Mouse (Mus musculus): Measurements from ENCODE around the gene Aunip. TPM values are rescaled to one million over a fixed set of nuclear protein-coding genes. Genes with fewer than 3 reads are reported as not detected.
A peak's percentile ranks its signal among the peaks of the same experiment; 100 is the strongest.

Aunip gene
- total and polyA plus RNA-seq, 2 experiments from 2014 or later, result 1.1 to 1.8 TPM

DNA sequence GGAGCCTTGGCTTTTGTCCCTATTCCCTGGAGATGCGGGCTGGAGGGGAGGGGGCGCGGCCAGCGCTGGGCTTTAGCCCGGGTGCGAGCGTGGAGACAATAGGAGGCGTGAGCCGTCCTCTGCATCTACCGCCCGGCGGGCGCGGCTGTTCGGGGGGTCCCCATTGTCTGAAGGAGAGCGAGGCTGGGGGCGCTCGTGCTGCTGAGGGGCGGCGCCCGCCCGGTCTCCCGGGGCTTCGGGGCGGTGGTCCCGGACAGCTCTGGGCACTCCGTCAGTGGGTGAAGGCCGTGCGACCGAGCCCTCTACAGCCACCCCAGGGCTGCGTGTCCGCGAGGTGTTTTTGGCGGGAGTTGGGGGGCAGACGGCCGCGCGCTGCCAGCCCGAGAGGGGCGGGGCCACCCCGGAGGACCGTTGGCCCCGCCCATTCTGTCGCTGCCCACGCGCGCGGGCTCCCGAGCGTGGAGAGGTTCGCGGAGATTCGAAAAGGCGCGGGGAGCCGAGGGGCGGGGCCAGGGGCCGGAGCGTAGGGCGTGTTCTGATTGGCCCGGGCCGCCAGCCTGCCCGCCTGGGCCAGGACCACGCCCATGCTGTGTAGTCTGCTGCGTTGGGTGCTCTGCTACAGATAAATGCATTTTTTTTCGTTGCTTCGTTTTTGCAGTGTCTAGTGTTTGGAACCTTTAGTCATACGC is 42.1 kb upstream of the Aunip start:
- H3K9me3 ChIP-seq (ENCODE audit: low read length), result no peaks in the 10 kb centered on the region
- H3K27ac ChIP-seq (ENCODE audit: low read depth, low read length), result peak overlapping the region; percentile 100
- under 1% methylated on average over 55 of the region's 68 CpGs for WGBS
- DNase-seq (peak; percentile 97), ATAC-seq (peak; percentile 76)
- H3K27me3 ChIP-seq (ENCODE audit: insufficient read depth, low read length), result no peaks in the 10 kb centered on the region
- peaks cover 36% of the 10 kb centered on the region for H3K4me1 ChIP-seq (ENCODE audit: insufficient read depth)
- TF ChIP-seq CTCF (IDR thresholded peaks at IDR 0.05; ENCODE audit: low read depth), result no peak; the same call in 1 of the 2 replicates
- peak overlapping the region; percentile 86 for H3K4me3 ChIP-seq (ENCODE audit: low read depth, low read length)
- H3K9ac ChIP-seq, result peak overlapping the region; percentile 100
- H3K4me2 ChIP-seq (ENCODE audit: low read depth), result peak overlapping the region; percentile 90
- peaks cover 22% of the 10 kb centered on the region for H3K36me3 ChIP-seq (ENCODE audit: insufficient read depth)

DNA sequence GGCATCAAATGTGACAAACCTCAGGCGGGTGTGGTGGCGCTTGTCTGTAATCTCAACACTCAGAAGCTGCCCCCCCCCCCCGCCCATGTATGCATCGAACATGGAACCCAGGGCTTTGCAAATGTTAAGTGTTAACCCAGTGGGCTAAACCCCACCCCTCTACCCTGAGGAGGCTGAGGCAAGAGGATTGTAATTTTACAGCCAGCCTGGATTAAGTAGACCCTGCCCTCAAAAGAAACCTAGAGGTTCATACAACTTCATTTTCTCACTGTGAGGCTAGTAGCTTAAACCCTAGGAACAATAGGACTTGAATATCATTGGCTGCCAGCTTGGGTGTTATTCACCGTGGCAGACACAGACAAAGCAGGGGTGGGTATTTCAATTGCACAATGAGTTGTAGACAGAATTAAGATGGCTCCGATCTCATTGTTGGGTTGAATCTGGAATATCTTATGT is 41.4 kb upstream of the Aunip start:
- Histone ChIP-seq H3K36me3 (ENCODE audit: insufficient read depth) (peaks cover 29% of the 10 kb centered on the region), H3K9ac (peak overlapping the region; percentile 100), H3K4me2 (ENCODE audit: low read depth) (peak overlapping the region; percentile 90), H3K27ac (ENCODE audit: low read depth, low read length) (peak overlapping the region; percentile 100), H3K27me3 (ENCODE audit: insufficient read depth, low read length) (no peaks in the 10 kb centered on the region), H3K4me3 (ENCODE audit: low read depth, low read length) (peak overlapping the region; percentile 86), H3K4me1 (ENCODE audit: insufficient read depth) (peaks cover 36% of the 10 kb centered on the region), H3K9me3 (ENCODE audit: low read length) (no peaks in the 10 kb centered on the region)
- DNase-seq (peak; percentile 85), ATAC-seq (peak; percentile 37)
- no peak for TF ChIP-seq CTCF (IDR thresholded peaks at IDR 0.05; ENCODE audit: low read depth)
- WGBS, result under 1% methylated on average over 6 of the region's 6 CpGs

DNA sequence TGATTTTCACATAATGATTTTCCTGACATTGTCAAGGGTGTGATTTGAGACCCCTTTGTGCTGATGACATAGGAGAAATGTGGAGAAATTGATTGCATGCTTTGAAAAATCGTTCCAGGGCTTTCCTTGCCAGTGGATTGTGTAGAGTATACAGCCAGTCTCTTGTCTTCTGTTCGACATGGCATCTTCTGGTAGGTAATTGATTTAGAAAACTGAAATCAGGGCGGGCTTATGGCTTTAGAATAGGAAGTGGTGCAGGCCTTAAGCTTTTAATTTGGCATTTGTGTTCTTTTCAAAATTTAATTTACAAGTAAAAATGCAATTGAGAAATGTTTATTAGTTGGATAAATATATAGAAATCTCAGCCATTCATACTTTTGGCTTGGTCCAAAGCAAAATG is 40.8 kb upstream of the Aunip start:
- H3K9me3 ChIP-seq (ENCODE audit: low read length), result no peaks in the 10 kb centered on the region
- H3K4me1 ChIP-seq (ENCODE audit: insufficient read depth), result peaks cover 36% of the 10 kb centered on the region
- H3K36me3 ChIP-seq (ENCODE audit: insufficient read depth), result peaks cover 35% of the 10 kb centered on the region
- H3K4me2 ChIP-seq (ENCODE audit: low read depth), result peak overlapping the region; percentile 90
- TF ChIP-seq CTCF (IDR thresholded peaks at IDR 0.05; ENCODE audit: low read depth), result no peak
- H3K4me3 ChIP-seq (ENCODE audit: low read depth, low read length), result peak overlapping the region; percentile 86
- WGBS, result 10% methylated on average over 3 of the region's 3 CpGs
- H3K9ac ChIP-seq, result peak overlapping the region; percentile 100
- DNase-seq (no peak), ATAC-seq (no peak)
- peak overlapping the region; percentile 100 for H3K27ac ChIP-seq (ENCODE audit: low read depth, low read length)
- H3K27me3 ChIP-seq (ENCODE audit: insufficient read depth, low read length), result no peaks in the 10 kb centered on the region

DNA sequence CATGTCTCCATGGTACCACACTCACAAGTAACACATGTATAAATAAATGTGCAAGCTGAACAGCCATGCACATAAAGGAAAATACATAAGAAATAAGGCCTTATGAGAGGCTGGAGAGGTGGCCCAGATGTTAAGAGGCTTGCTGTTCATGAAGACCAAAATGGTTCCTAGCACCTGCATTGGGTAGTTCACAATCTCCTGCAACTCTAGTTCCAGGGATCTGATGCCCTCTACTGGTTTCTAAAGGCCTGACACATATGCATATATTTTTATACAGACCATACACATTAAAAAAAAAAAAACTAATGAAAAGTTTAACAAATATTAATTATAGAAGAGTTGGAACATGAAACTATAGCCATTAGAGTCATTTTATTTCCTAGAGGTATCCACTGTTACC is 39.3 kb upstream of the Aunip start:
- no peaks in the 10 kb centered on the region for H3K9me3 ChIP-seq (ENCODE audit: low read length)
- H3K36me3 ChIP-seq (ENCODE audit: insufficient read depth), result peaks cover 49% of the 10 kb centered on the region
- H3K4me1 ChIP-seq (ENCODE audit: insufficient read depth), result peaks cover 25% of the 10 kb centered on the region
- no peaks in the 10 kb centered on the region for H3K27me3 ChIP-seq (ENCODE audit: insufficient read depth, low read length)
- peak; percentile 64 for TF ChIP-seq CTCF (IDR thresholded peaks at IDR 0.05; ENCODE audit: low read depth)
- ATAC-seq, result no peak
- H3K9ac ChIP-seq, result peak overlapping the region; percentile 100
- DNase-seq, result peak; percentile 67
- H3K4me2 ChIP-seq (ENCODE audit: low read depth), result peak overlapping the region; percentile 90
- H3K4me3 ChIP-seq (ENCODE audit: low read depth, low read length), result peak overlapping the region; percentile 86
- peak overlapping the region; percentile 100 for H3K27ac ChIP-seq (ENCODE audit: low read depth, low read length)

DNA sequence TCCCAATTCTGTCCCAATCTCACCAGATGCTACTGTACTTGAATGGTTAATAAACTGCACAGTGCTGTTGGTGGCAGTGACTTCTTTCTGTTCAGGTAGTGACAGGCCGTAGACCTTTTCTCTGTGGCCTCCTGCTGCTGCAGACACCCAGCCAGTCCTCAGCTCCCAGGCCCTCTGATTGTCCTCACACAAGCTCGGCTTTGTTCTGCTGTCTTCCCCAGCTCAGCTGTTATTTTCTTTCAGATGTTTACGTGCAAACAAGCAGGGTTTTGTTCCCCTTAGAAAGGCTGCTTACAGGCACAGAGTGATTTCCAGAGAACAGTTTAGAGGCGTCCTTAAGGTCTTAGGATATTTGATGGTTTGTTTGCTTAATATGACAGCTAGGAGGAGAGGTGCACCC is 37.0 kb upstream of the Aunip start:
- no peak overlapping the region for H3K4me3 ChIP-seq (ENCODE audit: low read depth, low read length)
- H3K9ac ChIP-seq, result peak overlapping the region; percentile 29
- H3K4me2 ChIP-seq (ENCODE audit: low read depth), result peak overlapping the region; percentile 9; the same call in 1 of the 2 replicates
- TF ChIP-seq CTCF (IDR thresholded peaks at IDR 0.05; ENCODE audit: low read depth), result no peak
- H3K4me1 ChIP-seq (ENCODE audit: insufficient read depth), result peaks cover 14% of the 10 kb centered on the region; the same call in 1 of the 2 replicates
- peaks cover 59% of the 10 kb centered on the region for H3K36me3 ChIP-seq (ENCODE audit: insufficient read depth)
- no peaks in the 10 kb centered on the region for H3K9me3 ChIP-seq (ENCODE audit: low read length)
- H3K27me3 ChIP-seq (ENCODE audit: insufficient read depth, low read length), result no peaks in the 10 kb centered on the region
- peak overlapping the region; percentile 72 for H3K27ac ChIP-seq (ENCODE audit: low read depth, low read length)
- ATAC-seq (no peak), DNase-seq (no peak)
- 27% methylated on average over 4 of the region's 4 CpGs for WGBS

DNA sequence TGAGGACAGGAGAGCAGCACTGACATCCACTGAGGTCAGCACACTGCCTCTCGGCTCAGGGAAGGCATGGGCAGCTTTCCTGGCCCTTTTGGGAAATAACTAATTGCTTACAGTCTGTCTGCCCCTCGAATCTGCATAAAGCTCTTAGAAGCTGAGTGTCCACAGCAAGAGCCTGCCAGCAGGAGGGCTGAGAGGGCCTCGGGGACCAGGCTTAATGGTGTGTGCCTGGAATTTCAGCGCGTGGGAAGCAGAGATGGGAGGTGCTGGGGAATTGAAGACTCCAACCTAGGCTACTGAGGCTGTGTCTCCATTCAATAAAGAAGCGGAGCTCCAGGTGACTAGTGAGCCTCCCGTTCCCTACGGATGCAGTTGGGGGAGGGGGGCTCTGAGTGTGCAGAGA is 36.6 kb upstream of the Aunip start:
- DNase-seq, result no peak
- H3K36me3 ChIP-seq (ENCODE audit: insufficient read depth), result peaks cover 59% of the 10 kb centered on the region

DNA sequence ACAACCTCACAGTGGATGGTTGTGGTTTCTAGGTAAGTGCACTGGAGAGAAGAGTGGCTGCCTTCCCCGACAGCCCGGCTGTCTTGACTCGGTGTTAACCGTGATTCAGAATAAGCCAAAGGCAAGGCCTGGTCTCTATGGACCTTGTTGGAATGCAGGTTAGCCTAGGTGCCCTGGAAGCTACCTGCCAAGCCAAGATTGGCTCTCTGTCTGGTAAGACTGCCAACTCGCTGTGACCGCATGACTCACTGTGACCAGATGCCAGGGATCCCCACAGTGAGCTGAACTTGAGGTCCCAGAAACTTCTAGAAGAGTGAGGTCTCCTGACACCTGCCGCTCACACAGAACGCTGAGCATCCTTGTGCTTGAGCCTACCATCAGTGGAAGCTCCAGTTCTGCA is 33.9 kb upstream of the Aunip start:
- 81% methylated on average over 8 of the region's 8 CpGs for WGBS
- DNase-seq (peak; percentile 60), ATAC-seq (no peak)
- Histone ChIP-seq H3K27ac (ENCODE audit: low read depth, low read length) (peak overlapping the region; percentile 62), H3K9me3 (ENCODE audit: low read length) (no peaks in the 10 kb centered on the region), H3K4me3 (ENCODE audit: low read depth, low read length) (no peak overlapping the region), H3K27me3 (ENCODE audit: insufficient read depth, low read length) (no peaks in the 10 kb centered on the region), H3K4me2 (ENCODE audit: low read depth) (no peak overlapping the region), H3K36me3 (ENCODE audit: insufficient read depth) (peaks cover 50% of the 10 kb centered on the region), H3K4me1 (ENCODE audit: insufficient read depth) (peaks cover 12% of the 10 kb centered on the region; the same call in 1 of the 2 replicates), H3K9ac (no peak overlapping the region)
- 0 out of 2 replicates have a peak, but pooled peaks have one; percentile 2 for TF ChIP-seq CTCF (IDR thresholded peaks at IDR 0.05; ENCODE audit: low read depth)

More for the DNA sequence above, 36.6 kb upstream of the Aunip start:
- WGBS, result 26% methylated on average over 8 of the region's 8 CpGs
- Histone ChIP-seq H3K4me3 (ENCODE audit: low read depth, low read length) (no peak overlapping the region), H3K27ac (ENCODE audit: low read depth, low read length) (peak overlapping the region; percentile 72), H3K4me2 (ENCODE audit: low read depth) (peak overlapping the region; percentile 9), H3K27me3 (ENCODE audit: insufficient read depth, low read length) (no peaks in the 10 kb centered on the region), H3K9me3 (ENCODE audit: low read length) (no peaks in the 10 kb centered on the region), H3K9ac (peak overlapping the region; percentile 29), H3K4me1 (ENCODE audit: insufficient read depth) (peaks cover 14% of the 10 kb centered on the region; the same call in 1 of the 2 replicates)
- ATAC-seq, result no peak
- 0 out of 2 replicates have a peak, but pooled peaks have one; percentile 9 for TF ChIP-seq CTCF (IDR thresholded peaks at IDR 0.05; ENCODE audit: low read depth)
